Mouse (Mus musculus): ENCODE measurements around the gene Apba1. TPM values are rescaled to one million over a fixed set of nuclear protein-coding genes. Genes with fewer than 3 reads are reported as not detected.
A peak's percentile ranks its signal among the peaks of the same experiment; 100 is the strongest.

The Apba1 gene
- polyA plus RNA-seq, 1 experiment from 2014 or later, result 0.74 TPM

DNA sequence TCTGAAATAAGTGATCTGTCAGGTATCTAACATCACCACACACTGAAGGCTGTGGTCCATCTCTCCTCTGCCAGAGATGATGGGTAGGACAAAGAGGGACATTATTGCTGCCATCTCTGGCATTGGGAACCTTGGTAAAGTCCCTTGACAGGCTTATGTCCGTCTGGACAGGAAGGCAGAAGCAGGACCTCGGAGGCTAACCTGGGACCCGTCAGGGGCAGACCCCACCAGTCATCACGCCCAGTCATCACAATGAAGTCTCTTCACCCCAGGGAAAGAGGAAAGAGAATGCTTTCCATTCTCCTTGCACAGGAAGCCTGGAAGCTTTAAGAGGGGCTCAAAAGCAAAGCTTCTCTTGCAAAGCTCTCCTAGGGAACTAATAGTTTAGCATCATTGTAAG is 189.2 kb downstream of the Apba1 start:
- Histone ChIP-seq H3K36me3 (no peaks in the 10 kb centered on the region), H3K27me3 (no peaks in the 10 kb centered on the region), H3K27ac (no peak overlapping the region), H3K4me1 (no peaks in the 10 kb centered on the region; the same call in 1 of the 2 replicates), H3K4me2 (no peak overlapping the region), H3K9me3 (no peaks in the 10 kb centered on the region), H3K9ac (no peak overlapping the region), H3K4me3 (no peak overlapping the region)
- WGBS, result 59% methylated on average over 4 of the region's 4 CpGs
- no peak for ATAC-seq (ENCODE audit: insufficient number of reproducible peaks, low FRiP score, low TSS enrichment, low read depth)

DNA sequence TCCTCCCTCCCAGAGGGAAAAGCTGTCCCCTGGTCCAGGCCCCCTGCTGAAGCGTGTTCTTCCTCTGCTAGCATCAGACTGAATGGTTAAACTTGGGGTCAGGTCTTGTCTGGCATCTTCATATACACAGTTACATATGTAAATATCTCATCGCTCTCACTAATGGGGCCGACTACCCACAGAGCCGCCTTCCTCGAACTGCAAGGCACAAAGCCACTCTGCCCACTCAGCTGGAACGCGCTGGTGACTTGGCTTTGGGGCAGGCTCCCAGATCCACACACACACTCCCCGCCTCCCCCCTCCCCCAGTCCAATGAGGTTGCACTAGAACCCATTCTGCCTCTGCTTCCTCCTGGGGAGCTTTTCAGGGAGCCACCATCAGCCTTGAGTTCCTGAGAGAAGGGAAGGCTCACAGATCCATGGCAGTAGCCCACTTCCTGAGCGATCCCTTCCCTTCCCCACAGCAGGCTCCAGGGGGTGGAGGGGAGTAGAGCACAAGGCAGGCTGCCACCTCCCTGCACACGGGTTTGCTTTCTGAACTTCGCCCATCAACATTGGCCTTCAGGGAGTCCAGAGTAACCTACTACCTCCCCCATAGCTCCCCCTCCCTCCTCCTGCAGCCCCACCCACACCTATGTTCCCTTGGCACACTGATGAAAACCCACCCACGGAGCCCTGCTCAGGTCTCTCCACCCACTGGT is 189.8 kb downstream of the Apba1 start:
- Histone ChIP-seq H3K27me3 (no peaks in the 10 kb centered on the region), H3K36me3 (no peaks in the 10 kb centered on the region), H3K9me3 (no peaks in the 10 kb centered on the region), H3K27ac (no peak overlapping the region), H3K4me3 (no peak overlapping the region), H3K9ac (no peak overlapping the region), H3K4me2 (no peak overlapping the region), H3K4me1 (no peaks in the 10 kb centered on the region; the same call in 1 of the 2 replicates)
- 58% methylated on average over 12 of the region's 12 CpGs for WGBS
- no peak for ATAC-seq (ENCODE audit: insufficient number of reproducible peaks, low FRiP score, low TSS enrichment, low read depth)

DNA sequence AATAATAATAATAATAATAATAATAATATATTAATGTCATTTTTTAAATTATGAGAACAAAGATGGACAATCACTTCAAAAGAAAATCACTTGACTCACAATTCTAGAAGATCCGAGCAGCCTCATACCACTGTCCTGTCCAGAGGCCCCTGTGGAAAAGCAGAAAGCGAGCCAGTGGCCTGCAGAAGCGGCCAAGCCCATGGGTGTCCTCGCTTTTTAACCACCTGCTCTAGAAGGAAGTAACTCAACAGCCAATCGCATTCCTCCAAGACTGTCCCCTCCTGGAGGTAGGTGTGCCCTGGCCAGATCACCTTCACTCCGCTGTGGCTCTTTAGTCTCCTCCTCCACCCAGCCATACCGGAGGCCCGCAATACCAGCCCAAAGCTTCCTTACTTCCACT is 196.8 kb downstream of the Apba1 start:
- no peaks in the 10 kb centered on the region for H3K36me3 ChIP-seq
- no peak overlapping the region for H3K9ac ChIP-seq
- H3K9me3 ChIP-seq, result no peaks in the 10 kb centered on the region
- 91% methylated on average over 8 of the region's 8 CpGs for WGBS
- no peak overlapping the region for H3K27ac ChIP-seq
- peaks cover 8% of the 10 kb centered on the region; the same call in 1 of the 2 replicates for H3K4me1 ChIP-seq
- ATAC-seq (ENCODE audit: insufficient number of reproducible peaks, low FRiP score, low TSS enrichment, low read depth), result no peak
- no peak overlapping the region for H3K4me3 ChIP-seq
- no peaks in the 10 kb centered on the region for H3K27me3 ChIP-seq
- H3K4me2 ChIP-seq, result no peak overlapping the region

DNA sequence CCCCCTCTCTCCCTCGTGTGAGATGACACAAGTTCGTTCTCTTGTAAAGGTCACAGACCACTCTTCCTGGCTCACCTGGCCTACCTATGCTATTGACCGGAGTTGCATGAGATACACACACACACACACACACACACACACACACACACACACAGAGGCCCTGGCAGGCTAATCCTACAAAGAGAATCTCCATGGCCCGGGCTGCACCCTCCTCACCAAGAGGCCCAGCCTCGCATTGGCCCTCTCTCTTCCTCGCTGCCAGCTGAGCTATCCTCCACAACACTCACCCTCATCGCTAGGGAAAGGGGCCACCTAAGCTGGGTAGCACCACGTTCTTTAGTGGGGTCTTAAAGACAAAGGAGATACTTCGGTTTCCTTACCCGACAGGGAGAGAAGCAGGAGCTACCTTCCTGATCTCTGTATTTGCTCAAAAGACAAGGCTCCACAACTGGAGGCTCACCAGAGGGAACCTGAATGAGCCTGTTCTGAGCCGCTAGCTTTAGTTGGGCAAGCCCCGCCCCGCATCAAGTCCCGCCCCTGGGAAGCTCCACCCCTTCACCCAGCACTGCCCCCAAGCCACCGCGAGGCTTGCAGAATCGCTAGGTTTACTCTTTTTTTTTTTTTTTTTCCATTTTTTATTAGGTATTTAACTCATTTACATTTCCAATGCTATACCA is 197.8 kb downstream of the Apba1 start:
- Histone ChIP-seq H3K4me3 (no peak overlapping the region), H3K4me2 (no peak overlapping the region), H3K4me1 (peaks cover 10% of the 10 kb centered on the region; the same call in 1 of the 2 replicates), H3K27me3 (no peaks in the 10 kb centered on the region), H3K27ac (no peak overlapping the region), H3K9ac (no peak overlapping the region), H3K36me3 (no peaks in the 10 kb centered on the region), H3K9me3 (no peaks in the 10 kb centered on the region)
- ATAC-seq (ENCODE audit: insufficient number of reproducible peaks, low FRiP score, low TSS enrichment, low read depth), result no peak
- WGBS, result 75% methylated on average over 17 of the region's 17 CpGs

DNA sequence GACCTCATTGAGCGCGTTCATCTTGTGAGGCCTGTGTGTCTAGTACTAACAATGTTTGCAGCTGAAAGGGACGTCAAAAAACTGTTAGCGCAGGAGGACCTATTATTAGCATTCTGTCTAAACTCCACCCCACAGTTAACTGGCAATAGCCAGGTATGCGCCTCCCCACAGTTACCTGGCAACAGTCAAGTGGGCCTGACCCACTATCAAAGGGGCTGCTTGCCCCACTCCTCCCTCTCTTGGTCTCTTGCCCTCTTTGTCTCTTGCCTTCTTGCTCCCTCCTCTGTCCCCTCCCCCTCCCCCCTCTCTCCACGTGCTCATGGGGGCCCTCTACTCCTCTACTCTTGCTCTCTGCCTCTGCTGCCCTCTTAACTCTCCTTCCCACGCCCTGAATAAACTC is 198.9 kb downstream of the Apba1 start:
- WGBS, result 78% methylated on average over 7 of the region's 7 CpGs
- Histone ChIP-seq H3K9me3 (no peaks in the 10 kb centered on the region), H3K27ac (no peak overlapping the region), H3K4me1 (peaks cover 15% of the 10 kb centered on the region; the same call in 1 of the 2 replicates), H3K9ac (no peak overlapping the region), H3K4me2 (no peak overlapping the region), H3K27me3 (no peaks in the 10 kb centered on the region), H3K36me3 (no peaks in the 10 kb centered on the region), H3K4me3 (no peak overlapping the region)
- no peak for ATAC-seq (ENCODE audit: insufficient number of reproducible peaks, low FRiP score, low TSS enrichment, low read depth)

DNA sequence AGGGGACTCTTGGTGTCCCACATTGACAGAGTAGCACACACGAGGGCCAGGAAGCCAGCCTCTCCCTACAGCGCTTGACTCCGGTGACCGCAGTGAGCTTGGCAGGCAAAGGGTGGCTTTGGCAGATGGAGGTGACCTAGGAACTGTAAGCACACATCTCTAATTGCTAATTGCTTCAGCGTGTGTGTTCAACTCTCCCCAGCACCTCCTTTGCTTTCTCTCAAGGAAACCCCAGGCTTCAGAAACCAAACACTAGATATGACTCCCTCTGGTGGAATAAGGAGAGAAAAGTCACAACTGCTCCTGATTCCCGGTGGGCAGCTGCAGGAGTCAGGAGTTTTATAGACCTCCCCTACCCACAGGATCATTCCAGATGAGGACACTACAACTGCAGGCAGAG is 200.2 kb downstream of the Apba1 start:
- H3K27ac ChIP-seq, result no peak overlapping the region
- 26% methylated on average over 6 of the region's 6 CpGs for WGBS
- H3K36me3 ChIP-seq, result no peaks in the 10 kb centered on the region
- H3K4me2 ChIP-seq, result no peak overlapping the region
- H3K9ac ChIP-seq, result no peak overlapping the region
- H3K9me3 ChIP-seq, result no peaks in the 10 kb centered on the region
- no peaks in the 10 kb centered on the region for H3K27me3 ChIP-seq
- peak; percentile 42; the same call in 1 of the 2 replicates for ATAC-seq (ENCODE audit: insufficient number of reproducible peaks, low FRiP score, low TSS enrichment, low read depth)
- H3K4me1 ChIP-seq, result peaks cover 15% of the 10 kb centered on the region; the same call in 1 of the 2 replicates
- H3K4me3 ChIP-seq, result no peak overlapping the region

DNA sequence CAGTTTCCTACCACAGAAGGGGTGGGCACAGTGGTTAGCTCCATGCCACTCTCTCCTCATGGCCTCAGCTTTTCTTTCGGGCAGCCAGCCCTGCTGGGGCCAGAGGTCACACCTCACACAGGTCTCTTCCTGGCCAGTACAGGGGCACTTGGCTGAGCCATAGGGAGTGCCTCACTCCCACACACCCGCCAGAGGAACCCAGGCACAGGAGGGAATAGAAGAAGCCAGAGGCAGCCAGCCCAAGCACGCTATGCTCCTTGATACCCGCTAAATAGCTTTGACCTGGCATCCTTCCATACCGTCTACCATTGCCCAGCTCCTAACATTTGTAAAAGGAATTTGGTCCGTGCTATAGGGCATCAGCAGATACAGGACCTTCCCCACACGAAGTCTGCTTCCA is 201.2 kb downstream of the Apba1 start:
- Histone ChIP-seq H3K9me3 (no peaks in the 10 kb centered on the region), H3K36me3 (no peaks in the 10 kb centered on the region), H3K4me2 (no peak overlapping the region), H3K9ac (no peak overlapping the region), H3K27ac (no peak overlapping the region), H3K27me3 (no peaks in the 10 kb centered on the region), H3K4me1 (peaks cover 15% of the 10 kb centered on the region), H3K4me3 (no peak overlapping the region)
- no peak for ATAC-seq (ENCODE audit: insufficient number of reproducible peaks, low FRiP score, low TSS enrichment, low read depth)
- 57% methylated on average over 7 of the region's 7 CpGs for WGBS

DNA sequence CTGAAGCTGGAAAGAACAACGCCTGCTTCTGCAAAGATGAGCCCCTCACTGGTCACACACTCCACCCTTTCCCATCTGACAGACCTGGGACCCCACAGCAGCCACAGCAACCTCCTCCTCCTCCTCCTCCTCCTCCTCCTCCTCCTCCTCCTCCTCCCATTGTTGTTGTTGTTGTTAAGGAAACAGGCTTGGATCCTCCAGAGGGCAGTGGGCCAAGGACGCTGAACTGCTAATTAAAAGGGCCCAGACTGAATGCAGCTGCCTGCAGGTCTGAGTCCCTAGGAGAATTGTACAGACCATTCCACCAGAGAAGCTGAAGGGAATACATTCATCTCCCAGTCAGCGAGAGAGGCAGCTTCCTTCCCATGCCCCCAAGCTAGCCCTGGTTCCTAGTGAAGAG is 201.6 kb downstream of the Apba1 start:
- WGBS, result 48% methylated on average over 3 of the region's 3 CpGs
- Histone ChIP-seq H3K4me2 (no peak overlapping the region), H3K4me3 (no peak overlapping the region), H3K9ac (no peak overlapping the region), H3K27ac (no peak overlapping the region), H3K36me3 (no peaks in the 10 kb centered on the region), H3K9me3 (no peaks in the 10 kb centered on the region), H3K27me3 (no peaks in the 10 kb centered on the region), H3K4me1 (peaks cover 15% of the 10 kb centered on the region)
- ATAC-seq (ENCODE audit: insufficient number of reproducible peaks, low FRiP score, low TSS enrichment, low read depth), result no peak

DNA sequence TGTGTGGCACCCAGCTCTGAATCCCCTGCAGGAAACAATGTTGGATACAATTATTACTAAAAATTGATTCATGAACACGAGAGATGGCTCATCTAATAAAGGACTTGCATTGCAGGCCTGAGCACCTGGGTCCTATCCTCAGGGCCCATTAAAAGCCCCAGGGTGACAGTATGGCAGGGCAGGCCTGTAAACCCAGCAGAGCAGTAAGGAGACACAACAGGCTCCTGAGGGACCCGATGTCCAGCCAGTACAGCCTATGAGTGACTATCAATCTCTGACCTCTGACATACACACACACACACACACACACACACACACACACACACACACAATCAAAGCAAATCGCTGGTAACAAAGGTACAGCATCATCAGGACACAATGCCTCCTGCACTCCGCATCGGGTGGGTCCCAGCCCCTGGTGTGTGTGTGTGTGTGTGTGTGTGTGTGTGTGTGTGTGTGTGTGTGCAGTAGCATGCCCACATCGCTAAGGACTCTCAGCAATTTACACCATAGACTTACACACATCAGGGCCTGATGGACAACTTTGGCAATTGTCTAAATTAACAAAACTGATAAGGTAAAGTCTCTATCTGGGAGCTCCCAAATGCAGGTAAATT is 202.3 kb downstream of the Apba1 start:
- H3K27ac ChIP-seq, result no peak overlapping the region
- no peak overlapping the region for H3K4me2 ChIP-seq
- ATAC-seq (ENCODE audit: insufficient number of reproducible peaks, low FRiP score, low TSS enrichment, low read depth), result no peak
- no peaks in the 10 kb centered on the region for H3K9me3 ChIP-seq
- H3K27me3 ChIP-seq, result no peaks in the 10 kb centered on the region
- no peak overlapping the region for H3K4me3 ChIP-seq
- no peaks in the 10 kb centered on the region for H3K36me3 ChIP-seq
- no peak overlapping the region for H3K9ac ChIP-seq
- WGBS, result 78% methylated on average over 6 of the region's 6 CpGs
- H3K4me1 ChIP-seq, result peaks cover 15% of the 10 kb centered on the region

DNA sequence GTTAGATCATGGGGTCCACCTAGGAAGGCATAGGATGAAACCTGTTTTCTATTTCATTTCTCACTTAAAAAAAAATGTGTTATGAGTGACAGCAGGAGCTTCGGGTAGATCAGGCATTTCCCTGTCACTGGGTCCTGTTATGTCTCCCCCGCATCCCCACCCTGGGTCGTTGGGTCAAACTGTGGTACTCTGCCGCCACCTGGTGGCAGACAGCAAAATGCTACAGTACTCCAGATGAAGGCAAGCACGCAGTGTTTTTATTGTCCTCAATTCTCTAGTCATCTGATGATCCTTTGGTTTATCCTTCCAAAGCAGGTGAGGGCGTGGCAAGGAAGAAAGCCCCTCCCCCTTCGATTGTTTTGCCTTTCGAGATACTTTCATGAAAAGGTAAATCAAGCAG is 202.8 kb downstream of the Apba1 start:
- no peak overlapping the region for H3K4me3 ChIP-seq
- no peak overlapping the region for H3K4me2 ChIP-seq
- no peaks in the 10 kb centered on the region for H3K36me3 ChIP-seq
- no peak overlapping the region for H3K9ac ChIP-seq
- H3K27me3 ChIP-seq, result no peaks in the 10 kb centered on the region
- WGBS, result under 1% methylated on average over 8 of the region's 8 CpGs
- no peak overlapping the region for H3K27ac ChIP-seq
- H3K9me3 ChIP-seq, result no peaks in the 10 kb centered on the region
- no peak for ATAC-seq (ENCODE audit: insufficient number of reproducible peaks, low FRiP score, low TSS enrichment, low read depth)
- H3K4me1 ChIP-seq, result peaks cover 15% of the 10 kb centered on the region

DNA sequence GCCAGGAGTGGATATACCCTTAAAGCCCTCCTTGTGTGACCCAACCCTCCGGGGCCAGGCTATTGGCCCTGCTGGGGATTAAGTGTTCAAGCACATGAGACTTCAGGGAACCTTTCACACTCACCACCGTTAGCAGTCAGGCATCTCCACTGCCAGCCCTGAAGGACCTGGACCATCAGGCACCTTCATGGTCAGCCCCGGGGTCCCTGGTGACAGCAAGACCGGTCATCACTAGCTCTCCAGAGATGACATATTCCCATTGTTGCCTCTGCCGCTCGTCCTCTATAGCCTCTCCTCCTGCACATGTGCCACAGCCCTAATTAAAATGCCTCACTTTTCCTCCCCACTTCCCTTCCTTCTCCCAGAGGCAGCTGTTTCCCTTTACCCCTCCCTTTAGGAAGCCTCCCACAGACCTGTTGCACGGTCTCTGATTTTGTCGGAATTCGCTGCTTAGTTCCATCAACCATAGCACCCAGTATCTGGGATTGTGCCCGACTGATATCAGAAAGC is 205.8 kb downstream of the Apba1 start:
- Histone ChIP-seq H3K4me1 (peaks cover 21% of the 10 kb centered on the region), H3K9me3 (no peaks in the 10 kb centered on the region), H3K27ac (no peak overlapping the region), H3K4me3 (no peak overlapping the region), H3K27me3 (no peaks in the 10 kb centered on the region), H3K9ac (no peak overlapping the region), H3K4me2 (no peak overlapping the region), H3K36me3 (no peaks in the 10 kb centered on the region)
- WGBS, result 65% methylated on average over 10 of the region's 10 CpGs
- no peak for ATAC-seq (ENCODE audit: insufficient number of reproducible peaks, low FRiP score, low TSS enrichment, low read depth)

DNA sequence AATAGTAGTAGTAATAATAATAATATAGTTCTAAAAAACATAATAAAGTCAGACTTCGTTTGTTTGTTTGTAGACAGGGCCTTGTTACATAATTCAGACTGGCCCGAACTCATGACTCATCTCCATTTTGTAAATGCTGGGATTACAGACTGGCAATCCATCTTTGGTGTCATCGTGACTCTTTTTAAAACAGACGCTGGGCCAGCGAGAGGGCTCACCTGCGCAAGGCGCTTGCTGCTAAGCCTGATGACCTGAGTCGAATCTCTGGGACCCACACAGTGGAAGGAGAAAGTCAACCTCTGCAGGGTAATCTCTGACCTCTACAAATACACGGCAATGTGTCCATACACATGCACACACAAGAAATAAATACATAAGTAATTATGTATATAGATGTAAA is 207.7 kb downstream of the Apba1 start:
- no peaks in the 10 kb centered on the region for H3K9me3 ChIP-seq
- H3K4me3 ChIP-seq, result no peak overlapping the region
- no peak for ATAC-seq (ENCODE audit: insufficient number of reproducible peaks, low FRiP score, low TSS enrichment, low read depth)
- H3K27me3 ChIP-seq, result no peaks in the 10 kb centered on the region
- H3K4me2 ChIP-seq, result no peak overlapping the region
- peaks cover 15% of the 10 kb centered on the region for H3K4me1 ChIP-seq
- no peaks in the 10 kb centered on the region for H3K36me3 ChIP-seq
- WGBS, result 94% methylated on average over 9 of the region's 9 CpGs
- no peak overlapping the region for H3K27ac ChIP-seq
- no peak overlapping the region for H3K9ac ChIP-seq

All from limb, embryonic 15.5 days (tissue).